Mouse (Mus musculus) stomach, embryonic 16.5 days (tissue): ENCODE data around the gene Trp53i13. TPM values are rescaled to one million over a fixed set of nuclear protein-coding genes. Genes with fewer than 3 reads are reported as not detected.

Experiments used
- ATAC-seq: fragments of 200-750 bp; cut with Nextera tagmentation; 2 replicates; pipeline ENCODE4 v1.8.0; 2017; ENCODE audit warnings: moderate number of reproducible peaks, moderate TSS enrichment; ENCODE audit not compliant: insufficient read depth, low FRiP score
- H3K27ac ChIP-seq: fragments of 300-500 bp; sonication (generic); 2 replicates; pipeline ENCODE4 v1.5.1; 2014; ENCODE audit warnings: low read length
- H3K27me3 ChIP-seq: fragments of 300-500 bp; sonication (generic); 2 replicates; pipeline ENCODE4 v1.6.1; 2014; ENCODE audit warnings: low read length, control low read depth, mixed read lengths; ENCODE audit not compliant: control insufficient read depth, insufficient read depth
- H3K36me3 ChIP-seq: fragments of 300-500 bp; sonication (generic); 2 replicates; pipeline ENCODE4 v1.6.1; 2014; ENCODE audit warnings: low read length; ENCODE audit not compliant: control insufficient read depth, insufficient read depth
- H3K4me1 ChIP-seq: fragments of 300-500 bp; sonication (generic); 2 replicates; pipeline ENCODE4 v1.6.1; 2014; ENCODE audit warnings: low read length, control low read depth, mixed read lengths; ENCODE audit not compliant: control insufficient read depth, insufficient read depth
- H3K4me2 ChIP-seq: fragments of 300-500 bp; sonication (generic); 2 replicates; pipeline ENCODE4 v1.6.1; 2014; ENCODE audit warnings: low read depth, low read length, mixed read lengths
- H3K4me3 ChIP-seq: fragments of 300-500 bp; sonication (generic); replicated peaks from 2 replicates; pipeline ENCODE4 v1.5.1; 2014; ENCODE audit warnings: mild to moderate bottlenecking, low read length
- H3K9ac ChIP-seq: fragments of 300-500 bp; sonication (generic); 2 replicates; pipeline ENCODE4 v1.6.1; 2014; ENCODE audit warnings: low read length
- H3K9me3 ChIP-seq: fragments of 300-500 bp; sonication (generic); replicated peaks from 2 replicates; pipeline ENCODE4 v1.6.1; 2016; ENCODE audit warnings: low read length, control low read depth; ENCODE audit not compliant: control insufficient read depth
- WGBS: fragments of 180-500 bp; shearing (Covaris S2); extraction: QIAGEN DNeasy Blood & Tissue Kit; methylation state at CpG from one replicate; pipeline ENCODE4 v1.1.7; 2014; 5-methylcytosine and 5-hydroxymethylcytosine counted together
- polyA plus RNA-seq: library from polyadenylated mRNA; unstranded; fragments of >200 nt; fragmentation: Nextera tagmentation; extraction: Ambion mirVana; gene quantifications from 2 replicates; pipeline ENCODE4 v1.2.1, GENCODE M21; 2015

Trp53i13 gene
- polyA plus RNA-seq, 1 experiment from 2014 or later: 25.1 TPM

- peak within 1 kb of the TSS; percentile 89 for H3K27ac ChIP-seq
- H3K4me2 ChIP-seq: peak within 1 kb of the TSS; percentile 90
- no peaks in the 10 kb centered on the region for H3K9me3 ChIP-seq
- H3K4me1 ChIP-seq: peaks cover 54% of the 10 kb centered on the region
- no peaks in the 10 kb centered on the region for H3K36me3 ChIP-seq
- H3K9ac ChIP-seq: peak within 1 kb of the TSS; percentile 91
- peak within 1 kb of the TSS; percentile 84 for H3K4me3 ChIP-seq
- peak; percentile 22; the same call in 1 of the 2 replicates for ATAC-seq
- WGBS: 1% methylated on average over 61 of the region's 87 CpGs
- no peaks in the 10 kb centered on the region for H3K27me3 ChIP-seq
These were observed 26.1 kb downstream of the Trp53i13 start, which contains the start of gene Ankrd13b for GRCm38 (mm10) chr11:77489591-77490235. TSS of gene Ankrd13b (minus strand) at chr11:77489678.

GRCm38 (mm10) chr11:77488771-77489581 is 26.8 kb downstream of the Trp53i13 start:
- no peak for ATAC-seq
- Histone ChIP-seq H3K9me3 (no peaks in the 10 kb centered on the region), H3K4me1 (peaks cover 49% of the 10 kb centered on the region), H3K27me3 (no peaks in the 10 kb centered on the region), H3K4me2 (peak overlapping the region; percentile 90), H3K36me3 (no peaks in the 10 kb centered on the region), H3K9ac (peak overlapping the region; percentile 91), H3K4me3 (peak overlapping the region; percentile 84), H3K27ac (no peak overlapping the region)
- 3% methylated on average over 55 of the region's 55 CpGs for WGBS

GRCm38 (mm10) chr11:77486798-77487197 is 29.0 kb downstream of the Trp53i13 start:
- Histone ChIP-seq H3K9me3 (no peaks in the 10 kb centered on the region), H3K27ac (no peak overlapping the region), H3K9ac (peak overlapping the region; percentile 19; the same call in 1 of the 2 replicates), H3K36me3 (no peaks in the 10 kb centered on the region), H3K27me3 (no peaks in the 10 kb centered on the region), H3K4me2 (no peak overlapping the region), H3K4me1 (peaks cover 43% of the 10 kb centered on the region), H3K4me3 (no peak overlapping the region)
- 70% methylated on average over 5 of the region's 5 CpGs for WGBS
- ATAC-seq: no peak

GRCm38 (mm10) chr11:77485229-77485628 is 30.6 kb downstream of the Trp53i13 start:
- Histone ChIP-seq H3K27me3 (no peaks in the 10 kb centered on the region), H3K9me3 (no peaks in the 10 kb centered on the region), H3K4me1 (peaks cover 29% of the 10 kb centered on the region), H3K4me3 (no peak overlapping the region), H3K27ac (no peak overlapping the region), H3K4me2 (no peak overlapping the region), H3K9ac (no peak overlapping the region), H3K36me3 (no peaks in the 10 kb centered on the region)
- WGBS: 49% methylated on average over 6 of the region's 6 CpGs
- no peak for ATAC-seq

- Histone ChIP-seq H3K36me3 (no peaks in the 10 kb centered on the region), H3K27me3 (no peaks in the 10 kb centered on the region), H3K4me3 (no peak overlapping the region), H3K9me3 (no peaks in the 10 kb centered on the region), H3K4me2 (no peak overlapping the region), H3K4me1 (peaks cover 22% of the 10 kb centered on the region), H3K27ac (no peak overlapping the region), H3K9ac (no peak overlapping the region)
- ATAC-seq: no peak
- 39% methylated on average over 11 of the region's 11 CpGs for WGBS
These were observed 32.1 kb downstream of the Trp53i13 start for GRCm38 (mm10) chr11:77483510-77484255.

- Histone ChIP-seq H3K4me2 (no peak overlapping the region), H3K27me3 (no peaks in the 10 kb centered on the region), H3K27ac (no peak overlapping the region), H3K36me3 (no peaks in the 10 kb centered on the region), H3K4me1 (peaks cover 17% of the 10 kb centered on the region), H3K9ac (no peak overlapping the region), H3K4me3 (no peak overlapping the region), H3K9me3 (no peaks in the 10 kb centered on the region)
- ATAC-seq: no peak
- WGBS: 51% methylated on average over 3 of the region's 3 CpGs
These were observed 32.7 kb downstream of the Trp53i13 start for GRCm38 (mm10) chr11:77483043-77483442.

- no peak for ATAC-seq
- H3K9ac ChIP-seq: no peak overlapping the region
- WGBS: 89% methylated on average over 6 of the region's 6 CpGs
- no peaks in the 10 kb centered on the region for H3K36me3 ChIP-seq
- no peak overlapping the region for H3K4me2 ChIP-seq
- no peaks in the 10 kb centered on the region for H3K9me3 ChIP-seq
- no peak overlapping the region for H3K27ac ChIP-seq
- no peak overlapping the region for H3K4me3 ChIP-seq
- H3K4me1 ChIP-seq: no peaks in the 10 kb centered on the region
- no peaks in the 10 kb centered on the region for H3K27me3 ChIP-seq
These were observed 38.9 kb downstream of the Trp53i13 start for GRCm38 (mm10) chr11:77476895-77477294.

GRCm38 (mm10) chr11:77476216-77476615 is 39.6 kb downstream of the Trp53i13 start:
- no peak overlapping the region for H3K4me2 ChIP-seq
- H3K4me3 ChIP-seq: no peak overlapping the region
- H3K36me3 ChIP-seq: no peaks in the 10 kb centered on the region
- ATAC-seq: no peak
- H3K9me3 ChIP-seq: no peaks in the 10 kb centered on the region
- no peaks in the 10 kb centered on the region for H3K27me3 ChIP-seq
- H3K4me1 ChIP-seq: no peaks in the 10 kb centered on the region
- 94% methylated on average over 14 of the region's 14 CpGs for WGBS
- no peak overlapping the region for H3K27ac ChIP-seq
- H3K9ac ChIP-seq: no peak overlapping the region

- no peaks in the 10 kb centered on the region for H3K4me1 ChIP-seq
- WGBS: 87% methylated on average over 16 of the region's 16 CpGs
- no peak for ATAC-seq
- H3K4me2 ChIP-seq: no peak overlapping the region
- no peak overlapping the region for H3K9ac ChIP-seq
- peaks cover 9% of the 10 kb centered on the region for H3K27me3 ChIP-seq
- no peak overlapping the region for H3K4me3 ChIP-seq
- no peak overlapping the region for H3K27ac ChIP-seq
- H3K36me3 ChIP-seq: no peaks in the 10 kb centered on the region
- H3K9me3 ChIP-seq: no peaks in the 10 kb centered on the region
These were observed 43.0 kb downstream of the Trp53i13 start for GRCm38 (mm10) chr11:77472775-77473174.
